Mouse (Mus musculus): Measurements from ENCODE around the gene Aqp1. TPM values are rescaled to one million over a fixed set of nuclear protein-coding genes. Genes with fewer than 3 reads are reported as not detected.
A peak's percentile ranks its signal among the peaks of the same experiment; 100 is the strongest.

Gene Aqp1
- polyA plus RNA-seq, 1 experiment from 2014 or later = 11.9 TPM

DNA sequence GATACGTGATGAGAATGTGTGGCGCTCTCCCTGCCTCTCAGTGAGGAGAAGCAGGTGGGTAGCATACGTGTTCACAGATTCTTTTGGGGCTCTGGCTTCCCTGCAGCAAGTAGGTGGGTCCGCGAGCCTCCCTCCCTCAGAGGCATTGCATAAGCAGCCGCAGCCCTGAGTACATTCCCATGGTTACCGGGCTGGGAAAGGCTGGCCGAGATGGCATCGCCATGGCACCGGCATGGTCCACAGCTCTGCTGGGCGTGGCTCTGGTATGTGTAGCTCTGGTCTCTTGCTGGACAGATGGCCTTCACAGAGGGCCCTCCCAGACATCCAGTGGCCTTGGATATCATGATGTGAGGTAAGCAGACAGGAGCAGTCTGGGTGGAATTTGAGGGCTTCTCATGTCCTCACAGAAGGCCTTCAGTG, 60.4 kb downstream of the Aqp1 start:
- WGBS = 49% methylated on average over 11 of the region's 11 CpGs
- H3K27ac ChIP-seq = peak overlapping the region; percentile 58

More for the DNA sequence above, 60.4 kb downstream of the Aqp1 start:
- peak; percentile 69 for ATAC-seq (ENCODE audit: low FRiP score)
- H3K9ac ChIP-seq = no peak overlapping the region
- H3K4me2 ChIP-seq (replicated peaks) = no peak overlapping the region; the same call in 1 of the 2 replicates
- H3K36me3 ChIP-seq = no peaks in the 10 kb centered on the region
- H3K9me3 ChIP-seq (replicated peaks) = no peaks in the 10 kb centered on the region
- peaks cover 37% of the 10 kb centered on the region for H3K4me1 ChIP-seq
- H3K27me3 ChIP-seq = 0 out of 2 replicates have a peak, but pooled peaks cover 3% of the 10 kb centered on the region
- H3K4me3 ChIP-seq = no peak overlapping the region

Small RNAs within 50 kb of the gene (microRNA-seq; reads per million reads assigned to microRNA genes)
- not detected for gene Gm25458

Other genes starting within 250 kb of the Aqp1 start
- gene Crhr2, start 203.4 kb upstream of the Aqp1 start, polyA plus RNA-seq (2016; fragmentation: Nextera tagmentation; extraction: Ambion mirVana) = 0.40 and 0.50 TPM in 2 replicates
- gene Inmt, start 161.4 kb upstream of the Aqp1 start, polyA plus RNA-seq (2016; fragmentation: Nextera tagmentation; extraction: Ambion mirVana) = 0.29 TPM in 1 of 2 replicates, not detected in the other
- gene Mindy4, start 133.0 kb upstream of the Aqp1 start, polyA plus RNA-seq (2016; fragmentation: Nextera tagmentation; extraction: Ambion mirVana) = 11.2 and 13.9 TPM in 2 replicates
- gene Ghrhr, start 39.9 kb downstream of the Aqp1 start, polyA plus RNA-seq (2016; fragmentation: Nextera tagmentation; extraction: Ambion mirVana) = not detected in 2 replicates
- gene Adcyap1r1, start 115.5 kb downstream of the Aqp1 start, polyA plus RNA-seq (2016; fragmentation: Nextera tagmentation; extraction: Ambion mirVana) = 36.6 and 44.5 TPM in 2 replicates